Mouse (Mus musculus): ENCODE results near the gene Enpep.

DNA sequence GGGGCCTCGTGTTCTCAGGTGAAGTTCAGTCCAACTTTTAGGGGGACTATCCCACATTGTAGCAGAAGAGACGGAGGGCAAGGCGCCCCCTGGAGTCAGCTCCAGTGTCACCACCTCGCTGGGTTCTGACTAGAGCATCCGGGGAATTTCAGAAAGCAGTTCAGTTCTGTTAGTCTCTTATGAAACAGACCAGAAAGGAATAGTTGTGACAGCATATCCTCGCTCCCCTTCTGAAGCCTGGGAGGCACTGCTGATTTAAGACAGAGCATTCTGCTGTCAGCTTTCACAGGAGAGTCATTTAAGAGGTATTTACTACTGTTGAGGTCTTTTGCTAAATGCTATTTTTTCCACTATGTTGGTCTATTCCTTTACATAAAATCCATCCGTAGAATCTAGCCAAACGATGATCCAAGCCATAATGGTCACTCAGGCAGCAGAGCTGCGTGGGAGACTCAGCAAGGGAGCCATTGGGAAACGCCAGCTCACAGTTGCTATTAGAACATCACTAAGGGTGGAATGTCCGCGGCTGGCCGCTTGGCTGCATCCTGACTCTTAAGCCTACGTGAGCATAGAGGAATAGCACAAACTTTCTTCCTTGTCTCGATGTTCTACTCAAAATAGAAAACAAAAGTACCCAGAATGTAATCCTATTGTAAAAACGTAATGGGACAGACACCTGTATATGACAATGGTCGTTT, 15.3 kb downstream of the Enpep start:
- TF ChIP-seq CTCF (IDR thresholded peaks at IDR 0.05; ENCODE audit: low read depth), result no peak
- TF ChIP-seq EP300 (IDR thresholded peaks at IDR 0.05; ENCODE audit: low read depth), result no peak
